Mouse (Mus musculus): ENCODE measurements around the gene Clk2. TPM values are rescaled to one million over a fixed set of nuclear protein-coding genes. Genes with fewer than 3 reads are reported as not detected.
"Not testable (repeated sequence)": the region's sequence is repeated elsewhere in the genome, so short reads cannot be mapped to it uniquely, and the experiment has no call there.

Gene Clk2
- polyA plus RNA-seq, 1 experiment from 2014 or later, result 30.6 TPM

DNA sequence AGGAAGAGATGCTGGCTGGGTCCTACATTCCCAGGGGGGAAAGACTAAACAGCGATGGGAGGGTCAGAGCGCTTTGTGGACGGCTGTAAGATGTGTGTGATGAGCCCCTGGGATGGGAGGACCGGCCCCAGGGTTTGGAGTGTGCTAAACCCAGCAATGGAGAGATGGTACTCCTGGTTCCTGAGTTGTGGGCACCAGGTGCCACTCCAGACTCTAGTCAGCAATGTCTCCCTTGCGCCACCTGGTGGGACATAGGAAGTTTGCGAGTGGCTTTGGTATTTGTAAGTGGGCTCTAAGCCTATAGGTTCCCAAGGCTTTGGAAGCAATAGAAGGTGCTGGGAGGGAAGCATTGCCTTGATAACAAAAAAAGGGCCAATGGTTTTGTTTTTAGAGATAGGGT, 51.3 kb downstream of the Clk2 start:
- peak; percentile 17 for ATAC-seq (ENCODE audit: low FRiP score)
- no peaks in the 10 kb centered on the region for H3K9me3 ChIP-seq (ENCODE audit: control insufficient read depth, low read length)
- peak; percentile 94 for DNase-seq (ENCODE audit: low spot score)
- H3K4me2 ChIP-seq (replicated peaks; ENCODE audit: low read depth, low read length), result peak overlapping the region; percentile 66
- H3K4me3 ChIP-seq (ENCODE audit: low read depth, low read length), result peak overlapping the region; percentile 63
- no peaks in the 10 kb centered on the region; the same call in 1 of the 2 replicates for H3K36me3 ChIP-seq (ENCODE audit: control insufficient read depth, insufficient read depth, low read length)
- 1% methylated on average over 6 of the region's 6 CpGs for whole genome bisulfite sequencing
- H3K9ac ChIP-seq (ENCODE audit: low read depth, low read length), result peak overlapping the region; percentile 35
- peaks cover 3% of the 10 kb centered on the region; the same call in 1 of the 2 replicates for H3K4me1 ChIP-seq (replicated peaks; ENCODE audit: control insufficient read depth, insufficient read depth, low read length)
- peak overlapping the region; percentile 98 for H3K27ac ChIP-seq (ENCODE audit: low read depth, low read length)
- H3K27me3 ChIP-seq (ENCODE audit: control insufficient read depth, insufficient read depth, low read length), result no peaks in the 10 kb centered on the region

DNA sequence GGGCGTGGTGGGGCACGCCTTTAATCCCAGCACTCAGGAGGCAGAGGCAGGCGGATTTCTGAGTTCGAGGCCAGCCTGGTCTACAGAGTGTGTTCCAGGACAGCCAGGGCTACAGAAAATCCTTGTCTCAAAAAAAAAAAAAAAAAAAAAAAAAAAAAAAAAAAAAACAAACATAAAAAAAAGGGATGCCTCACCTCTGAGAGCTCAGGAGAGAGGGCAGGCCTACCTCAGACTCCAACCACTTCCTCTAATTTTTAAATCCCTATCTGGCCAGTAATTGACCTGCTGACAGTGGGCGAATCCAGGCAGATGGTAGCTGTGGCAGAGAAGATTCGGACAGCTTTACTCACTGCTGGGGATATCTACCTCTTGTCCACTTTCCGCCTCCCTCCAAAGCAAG, 51.8 kb downstream of the Clk2 start:
- not testable (repeated sequence) for H3K27me3 ChIP-seq (ENCODE audit: control insufficient read depth, insufficient read depth, low read length); H3K9ac ChIP-seq (ENCODE audit: low read depth, low read length); H3K27ac ChIP-seq (ENCODE audit: low read depth, low read length); H3K9me3 ChIP-seq (ENCODE audit: control insufficient read depth, low read length); H3K36me3 ChIP-seq (ENCODE audit: control insufficient read depth, insufficient read depth, low read length); H3K4me1 ChIP-seq (replicated peaks; ENCODE audit: control insufficient read depth, insufficient read depth, low read length); DNase-seq (ENCODE audit: low spot score); H3K4me3 ChIP-seq (ENCODE audit: low read depth, low read length); ATAC-seq (ENCODE audit: low FRiP score)
- WGBS, result 73% methylated on average over 7 of the region's 7 CpGs
- peak overlapping the region; percentile 66; the same call in 1 of the 2 replicates for H3K4me2 ChIP-seq (replicated peaks; ENCODE audit: low read depth, low read length)

DNA sequence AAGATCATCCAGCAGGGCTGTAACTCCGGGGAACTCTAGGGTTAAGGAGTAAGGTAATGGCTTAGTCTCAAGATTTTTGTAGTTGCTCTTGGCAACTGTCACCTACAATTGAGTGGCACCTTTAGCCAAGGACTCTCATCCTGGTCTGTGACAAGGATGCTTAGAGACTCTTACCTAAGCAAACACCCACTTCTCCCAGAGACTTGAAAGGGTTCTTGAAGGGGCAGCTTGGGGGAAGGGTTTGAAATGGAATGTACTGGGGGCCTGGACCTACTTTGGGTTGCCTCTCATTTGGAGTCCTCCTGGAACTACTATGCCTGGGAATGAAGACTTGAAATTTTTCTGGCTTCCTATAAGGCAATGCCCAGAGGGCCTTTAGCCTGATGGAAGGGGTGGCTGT, 53.7 kb downstream of the Clk2 start:
- Histone ChIP-seq H3K9me3 (ENCODE audit: control insufficient read depth, low read length) (no peaks in the 10 kb centered on the region), H3K27ac (ENCODE audit: low read depth, low read length) (no peak overlapping the region), H3K27me3 (ENCODE audit: control insufficient read depth, insufficient read depth, low read length) (no peaks in the 10 kb centered on the region), H3K36me3 (ENCODE audit: control insufficient read depth, insufficient read depth, low read length) (no peaks in the 10 kb centered on the region; the same call in 1 of the 2 replicates), H3K4me2 (replicated peaks; ENCODE audit: low read depth, low read length) (no peak overlapping the region), H3K4me1 (replicated peaks; ENCODE audit: control insufficient read depth, insufficient read depth, low read length) (peaks cover 3% of the 10 kb centered on the region; the same call in 1 of the 2 replicates), H3K9ac (ENCODE audit: low read depth, low read length) (no peak overlapping the region), H3K4me3 (ENCODE audit: low read depth, low read length) (no peak overlapping the region)
- WGBS, result 100% methylated on average over 1 of the region's 1 CpGs
- DNase-seq (ENCODE audit: low spot score), result no peak
- no peak for ATAC-seq (ENCODE audit: low FRiP score)

DNA sequence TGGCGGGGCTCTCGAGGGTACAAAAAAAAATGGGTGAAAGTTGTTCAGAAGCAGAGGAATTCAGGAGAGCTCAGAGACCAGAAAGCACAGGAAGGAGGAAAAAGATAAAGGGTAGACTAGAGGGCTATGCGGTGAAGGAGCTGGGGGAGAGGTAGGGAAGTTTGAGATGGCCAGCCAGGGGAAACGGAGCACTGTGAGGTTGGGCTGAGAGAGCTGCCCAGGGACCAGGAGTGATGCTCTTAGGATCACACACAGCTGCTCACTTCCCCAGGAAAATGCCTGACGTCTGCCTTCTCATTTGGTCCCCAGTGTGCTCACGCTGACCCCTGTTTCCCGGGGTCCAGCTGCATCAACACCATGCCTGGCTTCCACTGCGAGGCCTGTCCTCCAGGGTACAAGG, 55.0 kb downstream of the Clk2 start:
- no peak overlapping the region for H3K4me3 ChIP-seq (ENCODE audit: low read depth, low read length)
- no peak overlapping the region for H3K9ac ChIP-seq (ENCODE audit: low read depth, low read length)
- H3K27me3 ChIP-seq (ENCODE audit: control insufficient read depth, insufficient read depth, low read length), result no peaks in the 10 kb centered on the region
- H3K27ac ChIP-seq (ENCODE audit: low read depth, low read length), result 0 out of 2 replicates have a peak overlapping the region, but pooled peaks have one; percentile 1
- H3K36me3 ChIP-seq (ENCODE audit: control insufficient read depth, insufficient read depth, low read length), result peaks cover 4% of the 10 kb centered on the region; the same call in 1 of the 2 replicates
- H3K9me3 ChIP-seq (ENCODE audit: control insufficient read depth, low read length), result no peaks in the 10 kb centered on the region
- peaks cover 13% of the 10 kb centered on the region for H3K4me1 ChIP-seq (replicated peaks; ENCODE audit: control insufficient read depth, insufficient read depth, low read length)
- DNase-seq (ENCODE audit: low spot score) (no peak), ATAC-seq (ENCODE audit: low FRiP score) (no peak)
- 37% methylated on average over 8 of the region's 8 CpGs for WGBS
- no peak overlapping the region for H3K4me2 ChIP-seq (replicated peaks; ENCODE audit: low read depth, low read length)

DNA sequence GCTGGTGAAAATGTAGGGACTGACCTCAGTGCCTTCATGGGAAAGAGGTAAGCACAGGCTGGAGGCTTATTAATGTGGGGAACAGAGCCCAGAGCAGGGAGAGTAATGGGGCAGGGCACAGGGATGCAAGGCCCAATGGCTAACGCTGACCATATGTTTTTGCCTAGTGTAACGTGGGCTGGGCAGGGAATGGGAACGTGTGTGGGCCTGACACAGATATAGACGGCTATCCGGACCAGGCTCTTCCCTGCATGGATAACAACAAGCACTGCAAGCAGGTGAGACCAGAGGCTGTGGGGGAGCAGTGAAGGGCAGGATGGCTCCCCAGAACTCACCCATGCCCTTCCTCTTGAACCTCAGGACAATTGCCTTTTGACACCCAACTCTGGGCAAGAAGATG, 56.6 kb downstream of the Clk2 start:
- 0 out of 2 replicates have a peak, but pooled peaks cover 2% of the 10 kb centered on the region for H3K27me3 ChIP-seq (ENCODE audit: control insufficient read depth, insufficient read depth, low read length)
- H3K27ac ChIP-seq (ENCODE audit: low read depth, low read length), result no peak overlapping the region
- no peak overlapping the region for H3K4me2 ChIP-seq (replicated peaks; ENCODE audit: low read depth, low read length)
- ATAC-seq (ENCODE audit: low FRiP score) (no peak), DNase-seq (ENCODE audit: low spot score) (no peak)
- peaks cover 4% of the 10 kb centered on the region; the same call in 1 of the 2 replicates for H3K36me3 ChIP-seq (ENCODE audit: control insufficient read depth, insufficient read depth, low read length)
- H3K4me1 ChIP-seq (replicated peaks; ENCODE audit: control insufficient read depth, insufficient read depth, low read length), result peaks cover 15% of the 10 kb centered on the region
- no peaks in the 10 kb centered on the region for H3K9me3 ChIP-seq (ENCODE audit: control insufficient read depth, low read length)
- H3K9ac ChIP-seq (ENCODE audit: low read depth, low read length), result no peak overlapping the region
- WGBS, result 69% methylated on average over 5 of the region's 5 CpGs
- H3K4me3 ChIP-seq (ENCODE audit: low read depth, low read length), result no peak overlapping the region

DNA sequence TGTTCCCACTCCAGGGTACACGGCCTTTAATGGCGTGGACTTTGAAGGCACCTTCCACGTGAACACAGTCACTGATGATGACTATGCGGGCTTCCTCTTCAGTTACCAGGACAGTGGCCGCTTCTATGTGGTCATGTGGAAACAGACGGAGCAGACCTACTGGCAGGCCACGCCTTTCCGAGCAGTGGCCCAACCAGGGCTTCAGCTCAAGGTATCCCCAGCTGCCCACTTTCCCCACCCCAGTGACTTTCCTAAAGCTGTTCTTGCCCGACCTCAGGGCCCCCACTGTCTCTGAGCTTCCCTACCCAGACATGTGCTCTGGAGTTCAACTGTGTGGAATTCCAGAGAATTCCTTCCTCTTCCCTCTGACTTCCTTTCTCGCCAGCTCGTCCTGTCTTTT, 60.2 kb downstream of the Clk2 start:
- Histone ChIP-seq H3K4me2 (replicated peaks; ENCODE audit: low read depth, low read length) (peak overlapping the region; percentile 84), H3K36me3 (ENCODE audit: control insufficient read depth, insufficient read depth, low read length) (peaks cover 4% of the 10 kb centered on the region; the same call in 1 of the 2 replicates), H3K4me1 (replicated peaks; ENCODE audit: control insufficient read depth, insufficient read depth, low read length) (peaks cover 18% of the 10 kb centered on the region), H3K9me3 (ENCODE audit: control insufficient read depth, low read length) (no peaks in the 10 kb centered on the region), H3K4me3 (ENCODE audit: low read depth, low read length) (peak overlapping the region; percentile 84), H3K27me3 (ENCODE audit: control insufficient read depth, insufficient read depth, low read length) (0 out of 2 replicates have a peak, but pooled peaks cover 2% of the 10 kb centered on the region), H3K9ac (ENCODE audit: low read depth, low read length) (peak overlapping the region; percentile 83), H3K27ac (ENCODE audit: low read depth, low read length) (peak overlapping the region; percentile 84)
- 46% methylated on average over 11 of the region's 11 CpGs for WGBS
- DNase-seq (ENCODE audit: low spot score) (peak; percentile 34), ATAC-seq (ENCODE audit: low FRiP score) (no peak)

DNA sequence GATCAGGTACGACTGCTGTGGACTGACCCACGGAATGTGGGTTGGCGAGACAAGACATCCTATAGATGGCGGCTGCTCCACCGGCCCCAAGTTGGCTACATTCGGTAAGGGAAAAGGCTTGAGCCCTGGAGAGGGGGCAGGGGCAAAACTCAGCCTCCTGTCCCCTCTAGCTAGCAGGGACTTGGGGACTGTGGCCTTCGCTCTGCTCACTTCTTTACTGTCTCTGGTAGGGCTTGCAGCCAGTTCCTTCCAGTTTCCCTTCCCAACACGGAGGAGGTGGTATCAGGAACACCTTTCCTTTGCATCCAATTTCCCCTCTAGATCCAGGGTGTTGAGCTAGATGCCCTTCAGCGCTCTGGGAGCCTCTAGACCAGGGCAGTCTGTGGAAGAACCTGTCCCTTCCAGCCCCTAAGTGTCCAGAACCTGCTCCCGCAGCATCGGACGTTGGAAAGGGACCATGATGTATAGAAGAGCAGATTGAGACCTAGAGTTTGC, 60.8 kb downstream of the Clk2 start:
- 0 out of 2 replicates have a peak, but pooled peaks cover 2% of the 10 kb centered on the region for H3K27me3 ChIP-seq (ENCODE audit: control insufficient read depth, insufficient read depth, low read length)
- H3K4me2 ChIP-seq (replicated peaks; ENCODE audit: low read depth, low read length), result peak overlapping the region; percentile 84
- WGBS, result 18% methylated on average over 12 of the region's 12 CpGs
- peak overlapping the region; percentile 84 for H3K27ac ChIP-seq (ENCODE audit: low read depth, low read length)
- DNase-seq (ENCODE audit: low spot score) (no peak), ATAC-seq (ENCODE audit: low FRiP score) (no peak)
- H3K4me1 ChIP-seq (replicated peaks; ENCODE audit: control insufficient read depth, insufficient read depth, low read length), result peaks cover 18% of the 10 kb centered on the region
- H3K9me3 ChIP-seq (ENCODE audit: control insufficient read depth, low read length), result no peaks in the 10 kb centered on the region
- peaks cover 4% of the 10 kb centered on the region; the same call in 1 of the 2 replicates for H3K36me3 ChIP-seq (ENCODE audit: control insufficient read depth, insufficient read depth, low read length)
- peak overlapping the region; percentile 83 for H3K9ac ChIP-seq (ENCODE audit: low read depth, low read length)
- H3K4me3 ChIP-seq (ENCODE audit: low read depth, low read length), result peak overlapping the region; percentile 84

DNA sequence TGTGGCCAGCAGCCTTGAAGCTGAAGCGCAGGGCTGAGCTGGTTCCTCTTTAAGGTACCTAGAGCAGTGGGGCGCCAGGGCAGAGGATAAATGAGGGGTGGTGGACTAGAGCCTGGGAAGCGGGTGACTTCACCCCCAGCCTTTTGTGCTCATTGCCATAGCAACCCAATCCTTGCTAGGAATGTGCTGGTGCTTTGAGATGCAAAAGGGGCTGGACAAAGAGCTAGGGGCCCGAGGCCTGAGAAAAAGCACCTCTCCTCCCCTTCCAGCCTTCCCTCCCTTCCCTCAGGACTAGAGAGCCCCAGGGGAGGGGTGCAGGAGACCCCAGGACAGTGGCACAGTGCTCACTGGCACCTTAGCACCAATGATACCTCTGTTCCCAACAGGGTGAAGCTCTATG, 61.3 kb downstream of the Clk2 start:
- H3K4me1 ChIP-seq (replicated peaks; ENCODE audit: control insufficient read depth, insufficient read depth, low read length), result peaks cover 18% of the 10 kb centered on the region

DNA sequence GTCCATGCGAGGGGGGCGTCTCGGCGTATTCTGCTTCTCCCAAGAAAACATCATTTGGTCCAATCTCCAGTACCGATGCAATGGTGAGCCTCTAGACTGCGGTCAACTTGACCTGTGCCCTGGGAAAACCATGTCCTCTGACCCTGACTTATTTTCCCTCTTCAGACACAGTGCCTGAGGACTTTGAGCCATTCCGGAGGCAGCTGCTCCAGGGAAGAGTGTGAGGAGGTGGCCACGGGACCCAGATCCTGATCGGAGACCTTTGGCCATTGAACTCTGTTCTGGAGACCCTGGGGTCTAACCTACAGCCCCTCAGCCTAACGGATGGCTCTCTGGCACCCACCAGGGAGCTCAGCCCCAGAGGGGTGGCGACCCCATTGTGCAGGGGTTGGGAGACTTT, 61.8 kb downstream of the Clk2 start:
- H3K4me2 ChIP-seq (replicated peaks; ENCODE audit: low read depth, low read length), result peak overlapping the region; percentile 84
- 0 out of 2 replicates have a peak, but pooled peaks cover 2% of the 10 kb centered on the region for H3K27me3 ChIP-seq (ENCODE audit: control insufficient read depth, insufficient read depth, low read length)
- ATAC-seq (ENCODE audit: low FRiP score), result no peak; the same call in 1 of the 2 replicates
- H3K36me3 ChIP-seq (ENCODE audit: control insufficient read depth, insufficient read depth, low read length), result peaks cover 4% of the 10 kb centered on the region; the same call in 1 of the 2 replicates
- WGBS, result 9% methylated on average over 11 of the region's 11 CpGs
- H3K9me3 ChIP-seq (ENCODE audit: control insufficient read depth, low read length), result no peaks in the 10 kb centered on the region
- H3K27ac ChIP-seq (ENCODE audit: low read depth, low read length), result peak overlapping the region; percentile 84
- DNase-seq (ENCODE audit: low spot score), result no peak
- H3K9ac ChIP-seq (ENCODE audit: low read depth, low read length), result peak overlapping the region; percentile 83
- peak overlapping the region; percentile 84 for H3K4me3 ChIP-seq (ENCODE audit: low read depth, low read length)
- peaks cover 18% of the 10 kb centered on the region for H3K4me1 ChIP-seq (replicated peaks; ENCODE audit: control insufficient read depth, insufficient read depth, low read length)

More for the DNA sequence above, 61.3 kb downstream of the Clk2 start:
- Histone ChIP-seq H3K36me3 (ENCODE audit: control insufficient read depth, insufficient read depth, low read length) (peaks cover 4% of the 10 kb centered on the region; the same call in 1 of the 2 replicates), H3K27ac (ENCODE audit: low read depth, low read length) (peak overlapping the region; percentile 84), H3K4me2 (replicated peaks; ENCODE audit: low read depth, low read length) (peak overlapping the region; percentile 84), H3K9me3 (ENCODE audit: control insufficient read depth, low read length) (no peaks in the 10 kb centered on the region), H3K4me3 (ENCODE audit: low read depth, low read length) (peak overlapping the region; percentile 84), H3K27me3 (ENCODE audit: control insufficient read depth, insufficient read depth, low read length) (0 out of 2 replicates have a peak, but pooled peaks cover 2% of the 10 kb centered on the region), H3K9ac (ENCODE audit: low read depth, low read length) (peak overlapping the region; percentile 83)
- ATAC-seq (ENCODE audit: low FRiP score) (peak; percentile 77), DNase-seq (ENCODE audit: low spot score) (peak; percentile 91)
- WGBS, result 27% methylated on average over 4 of the region's 4 CpGs
